Mouse (Mus musculus): ENCODE results near the gene 4930579F01Rik. TPM values are rescaled to one million over a fixed set of nuclear protein-coding genes. Genes with fewer than 3 reads are reported as not detected.
"Not testable (repeated sequence)": the region's sequence is repeated elsewhere in the genome, so short reads cannot be mapped to it uniquely, and the experiment has no call there.

The 4930579F01Rik gene
- total and polyA plus RNA-seq, 3 experiments = not detected

DNA sequence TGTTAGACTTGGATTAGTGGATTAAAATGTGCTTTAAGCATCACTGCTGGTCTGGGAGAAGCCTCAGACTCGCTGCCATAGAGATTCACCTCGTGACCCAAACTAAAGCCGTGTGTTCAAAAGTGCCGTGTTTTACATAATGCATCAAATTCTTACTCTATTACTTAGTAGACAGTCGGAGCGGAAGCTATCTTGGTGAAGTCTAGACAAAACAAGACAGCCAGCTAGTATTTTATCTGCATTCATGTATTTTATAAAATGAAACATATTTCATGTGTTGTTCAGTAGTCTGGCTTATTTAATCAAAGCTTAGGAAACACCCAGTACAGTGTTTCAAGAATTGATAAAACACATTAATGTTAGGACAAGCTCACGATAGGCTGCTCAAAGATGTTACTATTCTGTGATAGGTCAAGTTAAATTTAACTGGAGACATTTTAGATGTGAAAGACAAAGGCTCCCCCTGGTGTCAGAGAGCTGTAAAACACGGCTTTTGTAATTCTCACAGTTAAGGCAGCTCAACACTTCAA lies 48.9 kb downstream of the 4930579F01Rik start, which contains the start of gene Mttp:
TSS of gene Mttp (minus strand) at position 327 of the 530 bp plus-strand sequence.
- peak; percentile 77 for DNase-seq

DNA sequence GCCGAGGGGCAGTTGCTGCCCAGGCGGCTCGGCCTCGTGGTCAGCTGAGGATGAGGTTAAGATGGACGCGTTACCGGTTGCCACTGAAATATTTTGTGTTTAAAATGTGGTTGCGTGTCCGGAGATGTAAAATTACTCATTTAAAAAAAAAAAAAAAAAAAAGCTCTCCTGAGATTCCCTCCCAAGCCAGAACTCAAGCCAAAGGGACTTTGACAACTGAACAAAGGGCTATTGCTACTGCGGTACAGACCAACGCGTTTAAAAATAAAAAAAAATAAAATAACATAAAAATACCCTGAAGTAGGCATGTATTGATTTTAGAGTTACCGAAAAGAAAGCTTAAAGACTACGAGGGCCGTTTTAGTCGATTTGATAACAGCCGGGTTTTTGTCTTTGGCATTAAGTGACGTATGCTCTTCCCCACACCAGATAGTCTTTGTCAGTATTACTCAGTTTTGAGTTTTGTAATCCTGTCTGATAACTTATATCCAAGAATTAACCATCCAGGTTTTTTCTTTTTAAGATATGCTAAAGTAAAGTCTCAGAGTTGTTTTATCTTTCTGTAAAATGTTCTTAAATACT lies 49.5 kb downstream of the 4930579F01Rik start:
- no peak for DNase-seq

DNA sequence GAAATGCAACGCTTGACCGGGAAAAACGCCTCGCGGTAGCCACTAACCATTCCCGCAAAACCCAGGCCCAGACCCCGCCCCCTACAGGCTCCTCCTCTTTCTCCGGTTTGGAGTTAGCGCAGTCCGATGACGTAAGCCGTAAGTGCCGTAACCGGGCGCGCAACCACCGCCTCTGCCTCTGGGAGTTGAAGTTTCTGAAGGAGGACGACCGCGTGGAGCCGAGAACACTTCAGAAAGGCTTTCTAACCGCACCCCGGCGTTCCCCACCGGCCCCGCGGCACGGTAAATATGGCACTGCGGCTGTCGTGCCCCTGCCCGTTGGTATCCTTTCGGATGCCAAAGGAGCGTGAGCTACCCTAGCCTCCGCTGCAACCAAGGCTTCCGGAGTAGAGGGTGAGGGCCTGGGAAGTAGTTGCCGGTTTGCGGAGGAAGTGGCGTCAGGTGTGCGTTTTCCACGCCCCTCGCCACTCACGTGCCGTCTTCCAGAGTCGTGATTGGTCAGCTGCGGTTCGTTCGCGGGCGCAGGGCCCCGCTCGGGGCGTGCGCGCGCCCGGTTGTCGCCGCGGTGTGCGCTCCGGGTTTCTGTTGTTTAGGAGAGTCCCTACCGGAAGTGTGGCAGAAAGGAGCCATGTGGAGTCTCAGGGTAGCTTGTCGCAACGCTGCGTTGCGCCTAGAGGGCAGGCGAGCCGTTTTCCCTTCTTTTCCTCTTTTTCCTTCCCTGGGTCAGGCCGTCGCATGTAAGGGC lies 50.1 kb downstream of the 4930579F01Rik start, which contains the start of gene Trmt10a:
TSS of gene Trmt10a (plus strand) at position 134 of the 745 bp plus-strand sequence.
- DNase-seq = peak; percentile 98

DNA sequence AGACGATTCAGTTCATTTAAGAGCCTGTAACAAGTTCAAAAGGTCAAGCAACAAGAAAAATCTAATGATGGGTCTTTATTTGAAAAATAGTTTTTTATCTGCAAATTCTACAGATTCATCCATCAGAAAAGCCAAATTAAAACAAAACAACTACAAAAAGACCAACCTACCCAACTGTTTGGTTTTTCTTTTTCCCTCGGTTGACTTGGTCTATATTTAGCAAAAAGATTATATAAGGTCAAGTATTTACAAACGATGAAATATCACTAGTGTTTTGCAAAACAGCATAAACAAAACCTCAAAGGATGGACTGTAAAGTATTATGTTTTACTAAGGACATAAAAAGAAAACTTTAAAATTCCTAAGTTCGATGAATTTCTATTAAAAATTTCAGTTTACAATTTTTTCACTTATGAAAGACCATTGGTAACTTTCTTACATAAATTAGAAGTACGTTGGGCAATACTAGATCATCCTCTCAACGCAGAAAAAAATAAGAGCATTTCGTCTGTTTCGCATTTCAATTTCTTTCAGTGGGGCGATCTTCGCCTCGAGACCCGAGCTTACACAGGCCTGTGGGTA lies 50.8 kb downstream of the 4930579F01Rik start:
- no peak for DNase-seq

DNA sequence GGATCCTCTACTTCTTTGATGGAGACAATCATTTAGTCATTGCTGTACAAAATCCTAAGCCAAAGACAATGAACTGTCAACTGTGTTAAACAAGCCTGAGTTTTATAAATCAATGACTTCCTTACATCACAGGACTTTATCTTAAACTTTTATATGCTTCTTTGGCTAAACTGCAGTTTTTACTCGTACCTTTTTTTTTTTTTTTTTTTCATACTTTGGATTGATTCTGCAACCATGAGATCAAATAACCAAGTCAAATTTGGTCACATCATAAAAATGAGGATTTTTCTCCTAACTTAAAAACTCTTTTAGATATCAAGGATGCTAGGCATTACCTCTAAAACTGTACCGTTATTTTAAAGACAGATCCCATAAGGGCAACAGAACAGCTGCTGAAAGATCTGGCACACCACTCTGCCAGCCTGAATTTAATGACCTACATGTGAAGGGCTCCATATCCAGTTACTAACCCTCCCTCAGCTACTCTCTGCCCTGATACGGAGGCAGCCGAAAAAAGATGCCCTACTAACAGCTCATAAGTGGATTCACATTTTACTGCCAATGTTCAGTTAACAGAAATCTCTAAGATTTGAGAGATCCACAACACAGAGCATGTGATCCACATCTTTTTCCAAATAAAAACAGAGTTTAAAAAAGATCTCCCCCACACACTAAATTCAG lies 51.4 kb downstream of the 4930579F01Rik start:
- DNase-seq = no peak

DNA sequence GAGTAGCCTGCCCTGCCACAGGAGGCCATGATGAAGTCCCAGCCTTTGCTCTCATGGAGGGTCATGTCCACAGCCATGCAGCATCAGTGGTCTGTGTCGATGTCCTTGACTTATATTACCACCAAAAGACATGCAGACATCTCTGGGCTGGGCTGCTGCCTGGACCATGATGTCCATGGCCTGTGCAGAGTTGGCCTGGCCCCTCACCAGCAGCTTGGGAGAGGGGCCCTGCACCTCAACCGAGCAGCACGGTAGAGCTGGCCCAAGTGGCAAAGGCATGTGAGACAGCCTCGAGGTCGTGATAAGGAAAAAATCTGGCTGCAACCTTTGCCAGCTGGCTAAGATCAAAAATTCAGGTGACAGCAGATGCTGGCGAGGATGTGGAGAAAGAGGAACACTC lies 54.0 kb downstream of the 4930579F01Rik start:
- no peak for DNase-seq

DNA sequence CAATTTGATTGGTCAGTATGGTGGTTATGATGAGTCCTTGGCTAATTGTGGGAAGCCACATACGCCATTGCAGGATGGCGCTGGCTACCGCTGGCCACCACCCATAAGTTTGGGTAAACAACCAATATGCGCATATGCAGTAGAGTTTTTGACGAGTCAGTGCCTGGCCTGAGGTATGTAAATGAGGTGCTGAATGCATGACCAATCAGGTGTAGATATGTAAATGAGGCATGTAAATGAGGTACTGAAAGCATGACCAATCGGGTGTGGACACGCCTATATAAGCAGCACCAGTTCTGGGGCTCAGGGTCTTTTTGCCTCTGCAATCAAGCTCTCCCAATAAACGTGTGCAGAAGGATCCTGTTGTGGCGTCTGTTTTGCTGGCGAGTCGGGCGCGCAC lies 55.5 kb downstream of the 4930579F01Rik start:
- not testable (repeated sequence) for DNase-seq

DNA sequence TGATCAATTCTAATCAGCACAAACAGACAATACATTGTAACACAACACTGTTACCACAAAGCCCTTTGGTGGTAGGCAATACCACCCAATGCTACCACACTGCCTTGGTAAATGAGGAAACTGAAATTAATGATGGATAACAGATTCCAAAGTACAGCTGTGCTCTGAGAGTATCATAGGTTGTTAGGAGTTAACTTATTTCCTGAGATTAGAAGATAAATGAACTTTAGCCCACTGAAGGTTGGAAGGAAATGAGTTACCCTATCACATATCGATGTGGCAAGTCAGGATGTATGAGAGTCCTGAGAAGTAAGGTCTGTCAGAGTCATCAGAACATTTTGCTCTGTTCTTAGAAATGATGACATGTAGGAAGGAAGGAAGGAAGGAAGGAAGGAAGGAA lies 59.1 kb downstream of the 4930579F01Rik start:
- DNase-seq = no peak

DNA sequence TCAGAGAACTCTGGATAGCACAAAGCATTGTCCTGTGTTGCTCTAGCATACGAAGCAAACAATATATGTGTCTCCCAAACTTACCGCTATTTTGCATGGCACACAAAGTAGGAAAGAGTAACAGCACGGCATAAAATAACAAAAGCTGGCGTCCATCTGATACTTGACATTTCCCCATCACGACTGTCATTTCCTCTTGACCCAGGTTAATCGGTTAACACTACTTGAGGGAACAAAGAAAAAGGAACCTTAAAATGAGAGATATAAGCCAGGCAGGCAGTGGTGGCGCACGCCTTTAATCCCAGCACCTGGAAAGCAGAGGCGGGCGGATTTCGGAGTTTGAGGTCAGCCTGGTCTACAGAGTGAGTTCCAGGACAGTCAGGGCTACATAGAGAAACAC lies 59.7 kb downstream of the 4930579F01Rik start:
- no peak for DNase-seq

DNA sequence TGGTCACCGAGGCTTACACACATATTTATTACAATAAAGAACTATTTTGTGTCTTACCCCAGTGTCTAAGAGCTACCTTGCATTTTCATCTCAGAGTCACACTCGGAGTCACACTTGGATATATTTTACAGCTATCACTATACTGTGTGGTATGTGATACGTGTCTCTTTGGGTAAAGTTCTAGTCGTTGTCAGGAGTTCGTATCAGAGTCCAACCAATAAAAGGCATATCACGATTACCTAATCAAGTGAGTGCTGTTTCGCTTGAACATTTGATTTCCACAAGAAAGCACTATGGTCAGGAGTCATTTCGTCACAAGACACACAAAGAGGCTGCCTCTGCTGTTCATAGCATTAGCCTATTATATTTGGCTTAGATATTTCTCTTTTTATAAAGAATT lies 60.2 kb downstream of the 4930579F01Rik start:
- DNase-seq = no peak

DNA sequence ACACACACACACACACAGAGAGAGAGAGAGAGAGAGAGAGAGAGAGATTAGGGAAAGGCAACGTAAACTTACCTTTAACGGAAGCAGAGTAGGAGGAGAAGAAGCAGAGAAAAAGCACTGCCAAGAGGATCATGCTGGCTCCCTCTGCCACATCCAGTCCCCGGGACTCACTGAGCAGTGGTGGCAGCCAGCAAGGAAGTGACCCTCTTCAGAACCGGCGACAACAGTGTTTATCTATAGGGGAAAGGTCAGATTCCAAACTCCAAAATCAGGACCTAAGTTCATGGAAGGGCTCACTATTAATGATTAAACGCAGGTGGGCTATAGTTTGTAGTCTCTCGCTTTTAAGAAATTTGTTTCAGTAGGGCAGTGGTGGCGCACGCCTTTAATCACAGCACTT lies 62.5 kb downstream of the 4930579F01Rik start:
- DNase-seq = no peak

DNA sequence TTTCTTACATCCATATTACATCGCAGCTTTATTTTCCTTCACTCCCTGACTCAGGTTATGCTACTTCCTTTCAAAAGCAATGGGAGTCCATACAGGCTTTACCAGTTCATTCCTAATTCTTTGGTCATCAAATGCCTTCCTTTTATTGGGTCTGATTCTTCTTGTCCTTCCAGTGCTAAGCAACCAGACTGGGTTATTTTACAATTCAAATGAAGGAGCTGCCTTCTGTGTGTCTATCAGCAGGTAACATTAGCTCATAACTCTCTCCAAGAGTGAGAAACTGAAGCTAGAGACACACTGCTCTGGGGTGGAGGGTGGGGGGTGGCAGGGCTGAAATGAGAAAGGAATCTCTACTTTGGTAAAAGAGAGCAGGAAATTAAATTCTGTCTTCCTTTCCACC lies 62.9 kb downstream of the 4930579F01Rik start:
- DNase-seq = no peak

DNA sequence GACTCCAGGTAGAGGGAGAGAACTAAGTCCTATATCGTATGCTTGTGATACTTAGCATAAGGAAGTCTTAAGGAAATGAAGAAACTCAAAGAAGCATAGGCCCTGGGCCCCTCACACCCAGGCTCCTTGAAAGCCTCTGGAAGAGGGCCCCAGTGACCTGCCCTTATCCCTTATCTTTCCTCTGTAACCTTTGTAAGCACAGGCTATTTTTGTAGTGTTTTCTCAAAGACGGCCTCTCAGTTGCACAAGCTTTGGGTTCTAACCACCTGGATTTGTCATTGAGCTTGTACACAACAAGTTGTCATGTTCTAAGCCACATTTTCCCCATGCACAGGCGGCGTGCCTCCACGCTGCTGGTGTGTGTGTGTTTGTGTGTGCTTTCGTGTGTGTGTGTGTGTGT lies 64.5 kb downstream of the 4930579F01Rik start:
- DNase-seq = no peak

DNA sequence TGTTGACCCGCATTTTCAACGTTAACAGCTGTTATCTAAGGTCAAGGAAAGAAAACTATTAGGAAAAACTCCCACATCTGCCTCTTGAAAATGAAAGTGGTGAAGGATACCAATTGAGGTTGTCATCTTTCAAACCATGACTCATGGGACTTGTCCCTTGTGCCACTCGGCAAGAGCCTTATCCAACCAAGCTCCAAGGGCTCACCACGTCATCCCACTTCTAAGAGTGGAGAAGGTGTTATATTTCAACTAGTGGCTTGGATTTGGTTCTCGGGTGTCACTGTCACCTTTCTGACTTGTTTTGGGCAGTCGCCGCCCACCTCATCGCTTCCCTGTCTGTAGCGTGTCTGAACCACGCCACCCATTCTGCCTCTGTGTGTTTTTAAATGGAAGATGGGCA lies 69.8 kb downstream of the 4930579F01Rik start:
- no peak for DNase-seq

DNA sequence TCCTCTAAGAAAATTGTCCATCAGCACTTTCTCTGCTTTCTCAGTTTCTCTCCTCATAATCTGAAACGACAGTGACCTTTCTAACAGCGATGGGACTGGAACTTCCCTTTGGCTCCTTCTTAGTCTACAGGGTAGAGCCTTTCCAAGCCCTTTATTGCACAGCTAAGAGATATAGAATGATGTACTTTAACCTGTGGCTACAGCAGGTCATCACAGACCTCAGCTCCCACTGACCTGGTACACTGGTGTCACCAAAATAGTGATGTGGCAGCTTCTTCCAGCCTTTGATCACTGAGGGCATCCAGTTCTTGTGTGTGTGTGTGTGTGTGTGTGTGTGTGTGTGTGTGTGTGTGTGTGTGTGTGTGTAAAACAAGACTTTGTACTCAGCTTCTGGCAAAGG lies 72.2 kb downstream of the 4930579F01Rik start:
- DNase-seq = no peak

DNA sequence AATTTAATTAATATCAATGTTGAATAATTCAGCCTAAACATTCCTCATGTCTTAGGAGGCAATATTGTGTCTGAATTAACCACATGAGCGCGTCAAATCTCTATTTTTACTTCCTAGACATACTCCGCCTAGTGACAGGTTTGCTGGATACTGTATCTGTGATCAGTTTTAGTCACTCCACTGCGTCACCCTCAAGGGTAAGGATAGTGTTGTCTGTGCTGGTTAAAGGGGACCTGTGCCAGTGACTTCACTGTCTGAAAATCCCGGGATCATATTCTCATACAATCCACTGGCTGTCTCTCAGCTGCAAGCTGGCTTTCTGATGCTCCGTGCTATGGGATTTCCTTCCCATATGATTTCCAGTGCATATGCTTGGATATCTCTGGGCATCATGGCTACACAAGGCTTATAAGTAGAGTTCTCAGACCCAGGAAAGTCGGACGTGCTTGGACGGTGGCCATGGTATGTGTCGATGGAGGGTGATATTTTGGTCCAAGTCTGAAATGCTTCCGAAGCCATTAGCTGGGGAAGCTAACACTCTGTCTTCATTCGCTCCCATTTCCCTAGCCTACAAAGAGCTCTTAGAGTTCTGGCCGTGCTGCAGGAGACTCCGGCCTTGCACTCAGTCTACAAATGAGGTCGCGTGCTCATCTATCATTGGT lies 74.0 kb downstream of the 4930579F01Rik start:
- DNase-seq = no peak

DNA sequence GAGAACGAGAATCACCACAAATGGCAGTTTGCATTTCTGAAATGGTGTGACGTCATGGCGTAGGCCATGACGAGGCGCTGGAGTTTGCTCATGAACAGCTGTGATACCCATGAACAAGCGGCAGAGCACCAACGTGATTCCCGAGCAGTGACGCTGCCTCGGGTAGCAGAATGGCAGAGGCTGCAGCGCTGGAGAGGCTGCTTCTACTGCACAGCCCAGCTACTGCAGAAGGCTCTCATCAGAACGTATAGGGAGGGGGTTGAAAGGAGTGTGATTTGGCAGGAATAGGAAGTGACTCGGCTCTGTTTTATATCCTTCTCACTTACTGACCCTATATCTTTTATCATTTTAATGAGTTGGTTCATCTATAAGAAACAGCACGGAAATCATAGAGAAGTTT lies 74.8 kb downstream of the 4930579F01Rik start:
- DNase-seq = no peak

DNA sequence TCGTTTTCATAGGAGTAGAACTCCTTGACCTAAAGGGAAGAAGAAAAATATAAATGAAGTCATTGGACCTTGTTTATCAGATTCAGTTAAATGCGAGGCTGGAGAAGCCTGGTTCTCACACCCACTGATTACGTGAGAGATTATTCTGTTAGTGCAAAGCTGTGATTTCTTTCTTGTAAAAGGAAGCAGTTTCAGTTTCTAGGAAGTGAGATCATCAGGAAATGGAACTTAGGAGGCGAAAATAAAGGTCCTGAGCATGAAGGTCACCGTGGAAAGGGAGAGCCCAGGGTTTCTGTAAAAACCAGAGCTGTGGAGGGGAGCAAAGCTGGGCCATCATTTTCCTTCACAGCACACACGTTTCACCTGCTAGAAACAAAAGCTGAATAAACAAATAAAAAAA lies 75.2 kb downstream of the 4930579F01Rik start:
- DNase-seq = no peak

DNA sequence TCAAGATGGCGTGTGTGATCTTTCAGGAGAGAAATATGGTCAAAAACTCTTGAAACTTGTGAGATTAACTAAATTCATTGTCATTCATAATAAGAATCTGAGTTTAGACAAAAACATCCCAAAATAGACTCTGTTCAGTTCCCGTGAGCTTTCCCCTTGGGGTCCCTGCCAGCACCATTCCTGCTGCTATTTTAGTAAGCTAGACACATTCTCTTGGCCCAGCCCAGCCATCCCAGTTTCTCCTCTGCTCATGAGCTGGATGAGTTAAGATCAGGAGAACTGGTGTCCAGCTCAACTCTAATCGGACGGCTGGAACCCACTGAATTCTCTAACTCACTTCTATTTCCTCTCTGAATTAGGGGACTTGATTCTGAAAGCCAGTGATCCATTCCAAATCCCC lies 76.8 kb downstream of the 4930579F01Rik start:
- DNase-seq = no peak

DNA sequence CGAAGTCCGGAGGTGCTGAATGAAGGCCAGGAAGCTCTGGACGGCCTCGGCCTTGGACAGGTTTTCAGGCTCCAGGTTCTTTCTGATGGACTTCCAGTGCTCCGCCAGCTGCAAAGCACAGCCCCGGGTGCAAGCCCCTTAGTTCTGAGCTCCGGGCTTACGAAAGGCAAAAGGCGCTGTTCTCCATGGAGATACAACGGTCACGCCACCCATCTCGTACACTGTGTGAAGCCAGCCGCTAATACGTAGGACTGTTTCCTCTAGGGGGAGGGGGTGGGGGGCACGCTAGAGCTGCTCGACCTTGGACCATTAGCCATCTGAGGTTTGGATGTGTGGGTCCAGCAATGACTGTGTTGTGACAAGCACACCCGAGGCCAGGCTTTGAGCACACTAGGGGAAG lies 79.5 kb downstream of the 4930579F01Rik start:
- peak; percentile 41 for DNase-seq

All from adrenal gland, adult 2 months (tissue).